Mouse (Mus musculus) hindbrain, embryonic 14.5 days (tissue): Measurements from ENCODE around the gene Abcc8. TPM values are rescaled to one million over a fixed set of nuclear protein-coding genes. Genes with fewer than 3 reads are reported as not detected.

Experiments used
- ATAC-seq: fragments of 200-750 bp; cut with Nextera tagmentation; 2 replicates; pipeline ENCODE4 v1.8.0; 2017; ENCODE audit warnings: moderate number of reproducible peaks, mild to moderate bottlenecking, moderate TSS enrichment, moderate library complexity; ENCODE audit not compliant: low FRiP score
- DNase-seq: peaks from one replicate; pipeline ENCODE4 v3.0.0-alpha.2; 2015; ENCODE audit warnings: low spot score
- H3K27ac ChIP-seq: fragments of 300-500 bp; sonication (generic); 2 replicates; pipeline ENCODE4 v1.5.1; 2014; ENCODE audit warnings: mild to moderate bottlenecking, moderate library complexity
- H3K27me3 ChIP-seq: fragments of 300-500 bp; sonication (generic); 2 replicates; pipeline ENCODE4 v1.6.1; 2014; ENCODE audit warnings: mild to moderate bottlenecking, low read length, mixed read lengths; ENCODE audit not compliant: control insufficient read depth, insufficient read depth
- H3K36me3 ChIP-seq: fragments of 300-500 bp; sonication (generic); replicated peaks from 2 replicates; pipeline ENCODE4 v1.6.1; 2014; ENCODE audit not compliant: control insufficient read depth, insufficient read depth
- H3K4me1 ChIP-seq: fragments of 300-500 bp; sonication (generic); replicated peaks from 2 replicates; pipeline ENCODE4 v1.6.1; 2014; ENCODE audit warnings: antibody characterized with exemption, low read length, mixed read lengths; ENCODE audit not compliant: control insufficient read depth, insufficient read depth
- H3K4me2 ChIP-seq: fragments of 300-500 bp; sonication (generic); replicated peaks from 2 replicates; pipeline ENCODE4 v1.6.1; 2014; ENCODE audit warnings: mild to moderate bottlenecking, moderate library complexity
- H3K4me3 ChIP-seq: fragments of 300-500 bp; sonication (generic); replicated peaks from 2 replicates; pipeline ENCODE4 v1.5.1; 2014; ENCODE audit warnings: mild to moderate bottlenecking, low read length
- H3K9ac ChIP-seq: fragments of 300-500 bp; sonication (generic); 2 replicates; pipeline ENCODE4 v1.6.1; 2014
- H3K9me3 ChIP-seq: fragments of 300-500 bp; sonication (generic); 2 replicates; pipeline ENCODE4 v1.6.1; 2016; ENCODE audit warnings: low read length; ENCODE audit not compliant: control insufficient read depth
- WGBS: fragments of 180-500 bp; shearing (Covaris S2); extraction: QIAGEN DNeasy Blood & Tissue Kit; methylation state at CpG from one replicate; pipeline ENCODE4 v1.1.7; 2014; 5-methylcytosine and 5-hydroxymethylcytosine counted together
- polyA plus RNA-seq: library from polyadenylated mRNA; unstranded; fragments of >200 nt; fragmentation: Nextera tagmentation; extraction: Ambion mirVana; gene quantifications from 2 replicates; pipeline ENCODE4 v1.2.1, GENCODE M21; 2014

The Abcc8 gene
- polyA plus RNA-seq, 1 experiment from 2014 or later: 13.8 TPM

DNA sequence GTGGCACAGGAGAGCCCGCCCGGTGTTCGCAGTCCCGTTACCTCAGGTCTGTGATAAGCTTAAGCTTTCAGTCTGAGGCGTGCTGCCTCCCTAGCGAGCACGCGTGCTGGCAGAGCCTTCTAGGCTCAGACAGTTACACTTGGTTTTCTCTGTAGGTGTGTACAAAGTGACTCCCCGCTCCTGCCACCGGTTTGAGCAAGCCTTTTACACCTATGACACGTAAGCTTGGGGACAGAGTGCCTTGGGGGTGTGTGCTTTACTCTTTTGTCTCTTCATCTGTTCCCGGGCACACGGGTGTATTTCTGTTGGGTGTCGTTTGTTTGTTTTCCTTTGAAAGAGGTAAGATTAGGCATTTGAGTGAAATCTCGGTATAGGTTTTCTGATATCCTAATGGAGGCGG is 118.2 kb downstream of the Abcc8 start:
- DNase-seq: no peak

GRCm38 (mm10) chr7:46060688-46061087 is 119.1 kb downstream of the Abcc8 start:
- no peak for DNase-seq
- H3K27ac ChIP-seq: no peak overlapping the region
- no peak overlapping the region for H3K4me2 ChIP-seq
- 98% methylated on average over 8 of the region's 8 CpGs for WGBS
- no peak overlapping the region for H3K9ac ChIP-seq
- no peaks in the 10 kb centered on the region for H3K4me1 ChIP-seq
- ATAC-seq: no peak
- no peaks in the 10 kb centered on the region for H3K9me3 ChIP-seq
- H3K36me3 ChIP-seq: peaks cover 87% of the 10 kb centered on the region
- no peaks in the 10 kb centered on the region for H3K27me3 ChIP-seq
- no peak overlapping the region for H3K4me3 ChIP-seq

More for the DNA sequence above, 118.2 kb downstream of the Abcc8 start:
- no peaks in the 10 kb centered on the region for H3K9me3 ChIP-seq
- no peak for ATAC-seq
- H3K4me2 ChIP-seq: no peak overlapping the region
- peaks cover 88% of the 10 kb centered on the region for H3K36me3 ChIP-seq
- 98% methylated on average over 16 of the region's 16 CpGs for WGBS
- H3K4me3 ChIP-seq: no peak overlapping the region
- H3K27ac ChIP-seq: no peak overlapping the region
- H3K27me3 ChIP-seq: no peaks in the 10 kb centered on the region
- no peak overlapping the region for H3K9ac ChIP-seq
- no peaks in the 10 kb centered on the region for H3K4me1 ChIP-seq

GRCm38 (mm10) chr7:46058882-46059281 is 121.0 kb downstream of the Abcc8 start:
- H3K4me2 ChIP-seq: no peak overlapping the region
- H3K36me3 ChIP-seq: peaks cover 92% of the 10 kb centered on the region
- H3K9ac ChIP-seq: no peak overlapping the region
- no peaks in the 10 kb centered on the region for H3K9me3 ChIP-seq
- DNase-seq: no peak
- no peak overlapping the region for H3K27ac ChIP-seq
- no peaks in the 10 kb centered on the region for H3K4me1 ChIP-seq
- H3K27me3 ChIP-seq: no peaks in the 10 kb centered on the region
- no peak overlapping the region for H3K4me3 ChIP-seq
- 95% methylated on average over 11 of the region's 11 CpGs for WGBS
- ATAC-seq: no peak

Other genes starting within 250 kb of the Abcc8 start
- gene Abcc6, start 149.7 kb downstream of the Abcc8 start, polyA plus RNA-seq: 0.33 and 0.43 TPM in 2 replicates
- gene Nomo1, start 146.3 kb downstream of the Abcc8 start, polyA plus RNA-seq: 28.2 and 29.3 TPM in 2 replicates
- 1.2 and 1.5 TPM in 2 replicates for gene Kcnj11, start 79.3 kb downstream of the Abcc8 start, polyA plus RNA-seq
- gene Ush1c, start 58.5 kb upstream of the Abcc8 start, polyA plus RNA-seq: 1.2 and 1.8 TPM in 2 replicates
- gene Otog, start 61.0 kb upstream of the Abcc8 start, polyA plus RNA-seq: 0.11 and 0.13 TPM in 2 replicates
- 0.10 and 0.11 TPM in 2 replicates for gene Myod1, start 196.4 kb upstream of the Abcc8 start, polyA plus RNA-seq
- gene Kcnc1, start 216.5 kb upstream of the Abcc8 start, polyA plus RNA-seq: 16.6 and 20.8 TPM in 2 replicates